Mouse (Mus musculus) intestine, embryonic 15.5 days (tissue): ENCODE data around the gene B9d2. TPM values are rescaled to one million over a fixed set of nuclear protein-coding genes. Genes with fewer than 3 reads are reported as not detected.

Source experiments
- ATAC-seq: fragments of 200-750 bp; cut with Nextera tagmentation; 2 replicates; pipeline ENCODE4 v1.8.0; 2017; ENCODE audit warnings: moderate TSS enrichment, moderate library complexity
- H3K27ac ChIP-seq: fragments of 300-500 bp; sonication (generic); 2 replicates; pipeline ENCODE4 v1.5.1; 2015; ENCODE audit warnings: mild to moderate bottlenecking, inconsistent platforms
- H3K27me3 ChIP-seq: fragments of 300-500 bp; sonication (generic); replicated peaks from 2 replicates; pipeline ENCODE4 v1.6.1; 2015; ENCODE audit warnings: inconsistent platforms
- H3K36me3 ChIP-seq: fragments of 300-500 bp; sonication (generic); 2 replicates; pipeline ENCODE4 v1.6.1; 2015; ENCODE audit warnings: inconsistent platforms
- H3K4me1 ChIP-seq: fragments of 300-500 bp; sonication (generic); replicated peaks from 2 replicates; pipeline ENCODE4 v1.6.1; 2015; ENCODE audit warnings: inconsistent platforms
- H3K4me2 ChIP-seq: fragments of 300-500 bp; sonication (generic); replicated peaks from 2 replicates; pipeline ENCODE4 v1.6.1; 2015; ENCODE audit warnings: mild to moderate bottlenecking, inconsistent platforms
- H3K4me3 ChIP-seq: fragments of 300-500 bp; sonication (generic); replicated peaks from 2 replicates; pipeline ENCODE4 v1.5.1; 2015; ENCODE audit warnings: inconsistent platforms
- H3K9ac ChIP-seq: fragments of 300-500 bp; sonication (generic); 2 replicates; pipeline ENCODE4 v1.6.1; 2015; ENCODE audit warnings: inconsistent platforms
- H3K9me3 ChIP-seq: fragments of 300-500 bp; sonication (generic); 2 replicates; pipeline ENCODE4 v1.6.1; 2016; ENCODE audit warnings: inconsistent platforms
- WGBS: fragments of 180-500 bp; shearing (Covaris S2); methylation state at CpG from one replicate; pipeline ENCODE4 v1.1.7; 2015; 5-methylcytosine and 5-hydroxymethylcytosine counted together
- polyA plus RNA-seq: library from polyadenylated mRNA; unstranded; fragments of >200 nt; fragmentation: Nextera tagmentation; extraction: Ambion mirVana; gene quantifications from 2 replicates; pipeline ENCODE4 v1.2.1, GENCODE M21; 2015

Gene B9d2
- polyA plus RNA-seq, 1 experiment from 2014 or later = 22.4 TPM

GRCm38 (mm10) chr7:25655601-25656428 is 24.8 kb upstream of the B9d2 start:
- H3K4me2 ChIP-seq = no peak overlapping the region
- H3K27ac ChIP-seq = no peak overlapping the region
- H3K27me3 ChIP-seq = no peaks in the 10 kb centered on the region
- no peak overlapping the region for H3K9ac ChIP-seq
- WGBS = 70% methylated on average over 11 of the region's 11 CpGs
- H3K4me3 ChIP-seq = no peak overlapping the region
- no peak for ATAC-seq
- H3K4me1 ChIP-seq = peaks cover 10% of the 10 kb centered on the region; the same call in 1 of the 2 replicates
- no peaks in the 10 kb centered on the region for H3K9me3 ChIP-seq
- H3K36me3 ChIP-seq = no peaks in the 10 kb centered on the region

- Histone ChIP-seq H3K4me2 (peak overlapping the region; percentile 76), H3K4me1 (peaks cover 10% of the 10 kb centered on the region; the same call in 1 of the 2 replicates), H3K27me3 (no peaks in the 10 kb centered on the region), H3K9ac (peak overlapping the region; percentile 61), H3K9me3 (no peaks in the 10 kb centered on the region), H3K36me3 (no peaks in the 10 kb centered on the region), H3K27ac (no peak overlapping the region), H3K4me3 (peak overlapping the region; percentile 55)
- WGBS = 37% methylated on average over 10 of the region's 10 CpGs
- ATAC-seq = no peak
Observed at GRCm38 (mm10) chr7:25657785-25658184, 22.8 kb upstream of the B9d2 start.

GRCm38 (mm10) chr7:25658657-25659472 is 21.7 kb upstream of the B9d2 start, which contains the start of the genes Bckdha and Exosc5:
TSS of gene Bckdha (minus strand) at chr7:25658981.
TSS of gene Exosc5 (plus strand) at chr7:25659164.
- Histone ChIP-seq H3K9me3 (no peaks in the 10 kb centered on the region), H3K36me3 (no peaks in the 10 kb centered on the region), H3K9ac (peak within 1 kb of the TSS; percentile 61), H3K4me3 (peak within 1 kb of the TSS; percentile 55), H3K4me2 (peak within 1 kb of the TSS; percentile 76), H3K27me3 (no peaks in the 10 kb centered on the region), H3K4me1 (peaks cover 10% of the 10 kb centered on the region; the same call in 1 of the 2 replicates), H3K27ac (peak within 1 kb of the TSS; percentile 57; the same call in 1 of the 2 replicates)
- WGBS = under 1% methylated on average over 50 of the region's 50 CpGs
- peak; percentile 100 for ATAC-seq

- Histone ChIP-seq H3K4me1 (no peaks in the 10 kb centered on the region), H3K4me3 (no peak overlapping the region), H3K4me2 (no peak overlapping the region), H3K9ac (no peak overlapping the region), H3K36me3 (peaks cover 16% of the 10 kb centered on the region; the same call in 1 of the 2 replicates), H3K27me3 (no peaks in the 10 kb centered on the region), H3K9me3 (no peaks in the 10 kb centered on the region), H3K27ac (no peak overlapping the region)
- 93% methylated on average over 8 of the region's 8 CpGs for WGBS
- no peak for ATAC-seq
Observed at GRCm38 (mm10) chr7:25666381-25666780, 14.2 kb upstream of the B9d2 start.

- no peak overlapping the region for H3K27ac ChIP-seq
- H3K9ac ChIP-seq = no peak overlapping the region
- H3K27me3 ChIP-seq = peaks cover 11% of the 10 kb centered on the region
- H3K9me3 ChIP-seq = no peaks in the 10 kb centered on the region
- H3K4me1 ChIP-seq = no peaks in the 10 kb centered on the region
- no peak overlapping the region for H3K4me2 ChIP-seq
- WGBS = 87% methylated on average over 10 of the region's 10 CpGs
- H3K36me3 ChIP-seq = peaks cover 16% of the 10 kb centered on the region; the same call in 1 of the 2 replicates
- H3K4me3 ChIP-seq = no peak overlapping the region
- ATAC-seq = no peak
Observed at GRCm38 (mm10) chr7:25669158-25669557, 11.4 kb upstream of the B9d2 start.

- peaks cover 16% of the 10 kb centered on the region; the same call in 1 of the 2 replicates for H3K36me3 ChIP-seq
- no peak for ATAC-seq
- H3K27me3 ChIP-seq = peaks cover 16% of the 10 kb centered on the region
- H3K4me3 ChIP-seq = no peak overlapping the region
- peaks cover 2% of the 10 kb centered on the region for H3K4me1 ChIP-seq
- no peak overlapping the region for H3K27ac ChIP-seq
- H3K9me3 ChIP-seq = no peaks in the 10 kb centered on the region
- no peak overlapping the region for H3K4me2 ChIP-seq
- no peak overlapping the region for H3K9ac ChIP-seq
- WGBS = 72% methylated on average over 9 of the region's 9 CpGs
Observed at GRCm38 (mm10) chr7:25669631-25670030, 10.9 kb upstream of the B9d2 start.

GRCm38 (mm10) chr7:25670096-25670495 is 10.5 kb upstream of the B9d2 start:
- WGBS = 97% methylated on average over 4 of the region's 4 CpGs
- no peaks in the 10 kb centered on the region for H3K9me3 ChIP-seq
- H3K9ac ChIP-seq = no peak overlapping the region
- H3K27ac ChIP-seq = no peak overlapping the region
- H3K4me3 ChIP-seq = no peak overlapping the region
- peaks cover 12% of the 10 kb centered on the region; the same call in 1 of the 2 replicates for H3K36me3 ChIP-seq
- peaks cover 6% of the 10 kb centered on the region for H3K4me1 ChIP-seq
- H3K27me3 ChIP-seq = peaks cover 21% of the 10 kb centered on the region
- no peak for ATAC-seq
- H3K4me2 ChIP-seq = no peak overlapping the region

GRCm38 (mm10) chr7:25671686-25672085 is 8.9 kb upstream of the B9d2 start:
- H3K4me2 ChIP-seq = no peak overlapping the region
- 0 out of 2 replicates have a peak, but pooled peaks cover 5% of the 10 kb centered on the region for H3K36me3 ChIP-seq
- no peak overlapping the region for H3K4me3 ChIP-seq
- H3K9ac ChIP-seq = no peak overlapping the region
- H3K27me3 ChIP-seq = peaks cover 26% of the 10 kb centered on the region
- 70% methylated on average over 2 of the region's 2 CpGs for WGBS
- H3K27ac ChIP-seq = no peak overlapping the region
- no peak for ATAC-seq
- H3K4me1 ChIP-seq = peaks cover 12% of the 10 kb centered on the region
- H3K9me3 ChIP-seq = no peaks in the 10 kb centered on the region

- Histone ChIP-seq H3K9me3 (no peaks in the 10 kb centered on the region), H3K27me3 (peaks cover 26% of the 10 kb centered on the region), H3K27ac (no peak overlapping the region), H3K4me3 (no peak overlapping the region), H3K4me2 (no peak overlapping the region), H3K4me1 (peaks cover 12% of the 10 kb centered on the region), H3K9ac (no peak overlapping the region), H3K36me3 (0 out of 2 replicates have a peak, but pooled peaks cover 5% of the 10 kb centered on the region)
- ATAC-seq = no peak
- WGBS = 53% methylated on average over 4 of the region's 4 CpGs
Observed at GRCm38 (mm10) chr7:25672442-25672841, 8.1 kb upstream of the B9d2 start.

- no peak overlapping the region for H3K27ac ChIP-seq
- ATAC-seq = no peak
- H3K4me1 ChIP-seq = peaks cover 12% of the 10 kb centered on the region
- H3K27me3 ChIP-seq = peaks cover 26% of the 10 kb centered on the region
- H3K4me2 ChIP-seq = peak overlapping the region; percentile 73
- H3K4me3 ChIP-seq = 0 out of 2 replicates have a peak overlapping the region, but pooled peaks have one; percentile 34
- no peak overlapping the region for H3K9ac ChIP-seq
- no peaks in the 10 kb centered on the region for H3K36me3 ChIP-seq
- WGBS = 22% methylated on average over 9 of the region's 9 CpGs
- no peaks in the 10 kb centered on the region for H3K9me3 ChIP-seq
Observed at GRCm38 (mm10) chr7:25674297-25674696, 6.3 kb upstream of the B9d2 start.

GRCm38 (mm10) chr7:25674719-25675300 is 5.8 kb upstream of the B9d2 start, which contains the start of gene Tmem91:
TSS of gene Tmem91 (minus strand) at chr7:25675166.
- Histone ChIP-seq H3K27me3 (peaks cover 26% of the 10 kb centered on the region), H3K9ac (peak within 1 kb of the TSS; percentile 26), H3K4me2 (peak within 1 kb of the TSS; percentile 73), H3K9me3 (no peaks in the 10 kb centered on the region), H3K27ac (no peak within 1 kb of the TSS), H3K36me3 (no peaks in the 10 kb centered on the region), H3K4me1 (peaks cover 12% of the 10 kb centered on the region), H3K4me3 (peak within 1 kb of the TSS; percentile 34)
- WGBS = 3% methylated on average over 29 of the region's 29 CpGs
- peak; percentile 26; the same call in 1 of the 2 replicates for ATAC-seq
